Mouse (Mus musculus) CH12.LX (cell line): Measurements from ENCODE around the gene Klhl36.

Experiments
- CTCF ChIP-seq, 2 experiments: IDR thresholded peaks in 1 of 2; conservative IDR thresholded peaks in 1 of 2; 2 replicates each; pipeline ENCODE4 v1.5.1; 2011 to 2012; ENCODE audit warnings: low read depth in 2 of 2, low read length in 2 of 2, improper control_type of control experiment in 1 of 2, inconsistent platforms in 1 of 2, mild to moderate bottlenecking in 1 of 2, moderate library complexity in 1 of 2
- EP300 ChIP-seq: IDR thresholded peaks from 2 replicates; pipeline ENCODE4 v1.6.1; 2011; ENCODE audit warnings: low read length, improper control_type of control experiment
- GABPA ChIP-seq: IDR thresholded peaks from 2 replicates; pipeline ENCODE4 v1.6.1; 2012; ENCODE audit warnings: low read depth, low read length, improper control_type of control experiment, inconsistent platforms; ENCODE audit not compliant: insufficient replicate concordance
- MAFK ChIP-seq: IDR thresholded peaks from 2 replicates; pipeline ENCODE4 v1.6.1; 2011; ENCODE audit warnings: low read length, improper control_type of control experiment; ENCODE audit not compliant: insufficient replicate concordance
- MYC ChIP-seq: IDR thresholded peaks from 2 replicates; pipeline ENCODE4 v1.6.1; 2011; ENCODE audit warnings: low read depth, mild to moderate bottlenecking, improper control_type of control experiment, low read length
- POLR2A ChIP-seq: IDR thresholded peaks from 2 replicates; pipeline ENCODE4 v1.6.1; 2011; ENCODE audit warnings: low read depth, mild to moderate bottlenecking, improper control_type of control experiment, low read length
- TBP ChIP-seq: conservative IDR thresholded peaks from 2 replicates; pipeline ENCODE4 v1.6.1; 2011; ENCODE audit warnings: low read depth, low read length, improper control_type of control experiment

- TF ChIP-seq CTCF (conservative IDR thresholded peaks at IDR 0.05 in 1 of 2, IDR thresholded peaks at IDR 0.05 in 1 of 2; ENCODE audit: low read depth in 2 of 2, low read length in 2 of 2) (no peak), GABPA (no peak), POLR2A (no peak), TBP (no peak), MAFK (no peak), EP300 (no peak), MYC (no peak)
Observed at GRCm38 (mm10) chr8:119847232-119847922, 14.7 kb upstream of the Klhl36 start.
